Mouse (Mus musculus) ES-E14 (cell line): ENCODE data around the gene Rab3c. TPM values are rescaled to one million over a fixed set of nuclear protein-coding genes. Genes with fewer than 3 reads are reported as not detected.

Experiments used
- DNase-seq: peaks from one replicate; pipeline ENCODE4 v3.0.0-alpha.2; 2013; ENCODE audit warnings: low read depth, low spot score
- H3K27ac ChIP-seq: 2 replicates; pipeline ENCODE4 v1.5.1; 2012; ENCODE audit warnings: low read depth, mild to moderate bottlenecking, low read length, moderate library complexity, mixed read lengths; ENCODE audit not compliant: poor library complexity, insufficient read depth, severe bottlenecking
- H3K36me3 ChIP-seq: 2 replicates; pipeline ENCODE4 v1.6.1; 2012; ENCODE audit warnings: mild to moderate bottlenecking, low read length, moderate library complexity, mixed read lengths; ENCODE audit not compliant: control insufficient read depth, poor library complexity, insufficient read depth, severe bottlenecking
- H3K4me1 ChIP-seq, 2 experiments: fragments of 150-350 bp in 1 of 2; sonication (generic) in 1 of 2; 2 replicates each; pipeline ENCODE4 v1.6.1; 2012; ENCODE audit warnings: low read length in 2 of 2, mild to moderate bottlenecking in 1 of 2, mixed read lengths in 1 of 2; ENCODE audit not compliant: control insufficient read depth in 2 of 2, insufficient read depth in 2 of 2, poor library complexity in 1 of 2
- H3K4me3 ChIP-seq, 2 experiments: fragments of 150-350 bp in 1 of 2; sonication (generic) in 1 of 2; 2 replicates each; pipeline ENCODE4 v1.5.1; 2012; ENCODE audit warnings: low read length in 2 of 2, low read depth in 1 of 2, mild to moderate bottlenecking in 1 of 2, mixed read lengths in 1 of 2; ENCODE audit not compliant: insufficient read depth in 1 of 2, poor library complexity in 1 of 2, severe bottlenecking in 1 of 2
- H3K9ac ChIP-seq: 2 replicates; pipeline ENCODE4 v1.6.1; 2012; ENCODE audit warnings: low read depth, mild to moderate bottlenecking, low read length, mixed read lengths; ENCODE audit not compliant: poor library complexity, insufficient read depth, severe bottlenecking
- H3K9me3 ChIP-seq: fragments of 150-350 bp; sonication (generic); 2 replicates; pipeline ENCODE4 v1.6.1; 2012; ENCODE audit warnings: low read depth, mild to moderate bottlenecking, low read length; ENCODE audit not compliant: control insufficient read depth, insufficient read depth
- CHD2 ChIP-seq: IDR thresholded peaks from 2 replicates; pipeline ENCODE4 v1.6.1; 2014; ENCODE audit warnings: mild to moderate bottlenecking, low read depth, low read length, inconsistent platforms
- HCFC1 ChIP-seq: IDR thresholded peaks from 2 replicates; pipeline ENCODE4 v1.6.1; 2012; ENCODE audit warnings: low read length, inconsistent platforms, borderline replicate concordance; ENCODE audit not compliant: insufficient read depth
- MAFK ChIP-seq: IDR thresholded peaks from 2 replicates; pipeline ENCODE4 v1.6.1; 2014; ENCODE audit warnings: mild to moderate bottlenecking, low read depth, low read length, inconsistent platforms; ENCODE audit not compliant: insufficient read depth
- ZC3H11A ChIP-seq: IDR thresholded peaks from 2 replicates; pipeline ENCODE4 v1.6.1; 2012; ENCODE audit warnings: low read depth, mild to moderate bottlenecking, inconsistent platforms, low read length, borderline replicate concordance
- ZNF384 ChIP-seq: IDR thresholded peaks from 2 replicates; pipeline ENCODE4 v1.6.1; 2012; ENCODE audit warnings: low read depth, low read length, inconsistent platforms
- in situ Hi-C, 2 experiments: fragments of 600-800 bp; cut with MboI; formaldehyde crosslinking; loops; one replicate each; pipeline ENCODE4 v1.15.1; 2025; ENCODE audit warnings: low sequenced_read_pairs in 2 of 2, inconsistent platforms in 1 of 2; ENCODE audit not compliant: unreplicated experiment in 2 of 2
- total RNA-seq: library from RNA; depleted of rRNA; stranded (reverse); fragments of 300-350 nt; gene quantifications from 2 replicates; pipeline ENCODE4 v1.2.3, GENCODE M21; 2012

Rab3c gene
- total RNA-seq, 1 experiment = not detected

DNA sequence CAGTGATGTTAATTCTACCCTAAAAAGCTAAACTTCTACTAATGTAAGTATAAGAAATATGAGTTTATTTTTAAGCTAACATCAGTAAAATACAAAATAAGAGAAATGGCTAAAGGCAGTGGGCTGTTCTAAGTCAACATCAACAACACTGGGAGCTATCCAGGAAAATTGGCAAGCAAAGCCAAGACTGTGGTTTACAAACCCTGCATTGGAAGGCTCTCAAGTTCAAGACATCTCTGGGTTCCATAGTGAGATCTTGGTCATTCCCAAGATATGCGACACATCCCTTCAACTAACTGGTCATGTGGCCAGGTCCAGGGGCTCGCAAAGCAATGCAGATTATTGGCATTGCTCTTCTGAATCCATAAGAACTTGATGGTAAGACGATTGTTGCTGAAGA, 5.3 kb downstream of the Rab3c start:
- H3K4me1 ChIP-seq = no peaks in the 10 kb centered on the region
- no peaks in the 10 kb centered on the region for H3K9me3 ChIP-seq
- DNase-seq = no peak
- TF ChIP-seq ZNF384 (no peak), CHD2 (no peak), ZC3H11A (no peak), MAFK (no peak), HCFC1 (no peak)
- no peaks in the 10 kb centered on the region for H3K36me3 ChIP-seq
- H3K9ac ChIP-seq = no peak overlapping the region
- H3K4me3 ChIP-seq = no peak overlapping the region
- H3K27ac ChIP-seq = no peak overlapping the region
- in situ Hi-C loops = no loop called here

DNA sequence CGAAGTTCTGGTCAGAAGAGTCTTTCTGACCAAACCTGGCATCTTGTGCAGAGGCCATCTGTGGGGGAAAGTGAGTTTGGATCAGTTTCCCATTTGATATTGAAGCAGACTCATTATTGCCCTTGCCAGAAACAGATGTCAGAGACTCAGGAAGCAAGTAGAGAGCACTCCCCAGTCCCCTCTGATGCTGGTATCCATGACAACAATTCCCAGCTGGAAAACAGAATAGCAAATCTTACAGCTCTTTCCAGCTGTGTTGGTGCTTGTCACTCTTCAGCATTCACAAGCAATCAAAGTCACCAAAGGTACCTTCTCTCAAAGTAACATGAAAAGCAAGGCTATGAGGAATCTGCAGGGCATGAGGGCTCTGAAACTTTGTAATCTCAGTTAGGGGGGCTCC, 20.1 kb downstream of the Rab3c start:
- in situ Hi-C loops = no loop called here
- Histone ChIP-seq H3K4me3 (no peak overlapping the region), H3K9me3 (no peaks in the 10 kb centered on the region), H3K4me1 (no peaks in the 10 kb centered on the region), H3K36me3 (no peaks in the 10 kb centered on the region), H3K27ac (no peak overlapping the region), H3K9ac (no peak overlapping the region)
- DNase-seq = no peak
- TF ChIP-seq ZC3H11A (no peak), ZNF384 (no peak), CHD2 (no peak), MAFK (no peak), HCFC1 (no peak)

DNA sequence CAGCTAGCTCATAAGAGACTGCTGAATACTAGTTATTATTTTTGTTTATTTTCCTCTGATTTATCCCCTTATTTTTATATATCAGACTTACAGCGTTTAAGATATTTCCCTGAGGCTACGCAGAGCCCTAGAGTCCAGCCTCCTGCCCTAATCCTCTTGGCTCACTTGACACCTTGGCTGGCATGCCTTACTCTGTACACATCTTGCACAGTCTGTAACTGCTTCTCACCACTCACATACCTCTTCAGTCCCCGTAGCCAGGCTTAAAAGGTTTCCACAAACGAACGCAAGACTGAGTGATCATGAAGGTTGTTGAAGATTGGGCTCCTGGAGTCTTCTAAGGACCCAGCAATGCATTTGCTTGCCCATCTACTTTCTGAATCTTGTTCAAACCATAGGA, 29.3 kb downstream of the Rab3c start:
- H3K9me3 ChIP-seq = no peaks in the 10 kb centered on the region
- H3K27ac ChIP-seq = no peak overlapping the region
- DNase-seq = no peak
- no peaks in the 10 kb centered on the region for H3K36me3 ChIP-seq
- in situ Hi-C loops = no loop called here
- H3K4me3 ChIP-seq = no peak overlapping the region
- H3K9ac ChIP-seq = no peak overlapping the region
- no peaks in the 10 kb centered on the region for H3K4me1 ChIP-seq
- TF ChIP-seq ZC3H11A (no peak), CHD2 (no peak), HCFC1 (no peak), ZNF384 (no peak), MAFK (no peak)

DNA sequence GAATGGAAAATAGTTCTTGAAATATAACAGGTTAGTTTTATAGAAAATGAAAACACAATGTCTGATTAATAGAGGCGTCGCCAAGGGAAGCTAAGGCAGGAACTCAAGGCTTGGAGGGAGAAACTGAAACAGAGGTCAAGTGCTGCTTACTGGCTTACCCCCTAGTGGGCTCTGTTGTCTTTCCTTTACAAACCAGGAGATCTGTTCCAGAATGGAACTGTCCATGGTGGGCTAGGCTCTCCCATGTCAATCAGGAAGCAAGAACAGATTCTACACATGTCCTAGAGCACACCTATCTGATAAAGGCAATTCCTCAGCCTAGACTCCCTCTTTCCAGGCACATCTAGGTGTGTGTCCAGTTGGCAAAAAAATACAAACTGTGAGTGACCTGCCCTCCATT, 32.3 kb downstream of the Rab3c start:
- no peak overlapping the region for H3K9ac ChIP-seq
- H3K9me3 ChIP-seq = no peaks in the 10 kb centered on the region
- TF ChIP-seq CHD2 (no peak), ZNF384 (no peak), MAFK (no peak), HCFC1 (no peak), ZC3H11A (no peak)
- H3K4me1 ChIP-seq = no peaks in the 10 kb centered on the region
- in situ Hi-C loops = no loop called here
- H3K4me3 ChIP-seq = no peak overlapping the region
- DNase-seq = peak; percentile 51
- no peak overlapping the region for H3K27ac ChIP-seq
- no peaks in the 10 kb centered on the region for H3K36me3 ChIP-seq

DNA sequence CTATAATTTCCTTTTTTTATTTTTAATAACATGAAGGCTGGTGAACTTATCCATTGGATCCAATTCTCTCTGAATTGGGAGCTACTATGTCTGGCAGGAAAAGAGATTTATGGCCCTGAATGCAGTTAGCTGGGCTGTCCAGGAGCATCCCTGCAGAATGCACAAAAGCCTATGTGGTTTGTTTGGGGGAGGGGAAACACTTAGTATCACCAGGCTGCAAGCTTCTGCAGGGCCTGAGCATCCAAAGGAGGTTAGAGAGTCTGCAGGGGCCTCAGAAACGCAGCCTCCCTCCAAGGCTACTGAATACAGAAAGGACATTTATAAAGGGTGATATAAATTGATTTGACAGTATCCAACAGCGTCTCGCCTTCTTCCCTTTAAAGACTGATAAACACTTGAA, 41.8 kb downstream of the Rab3c start:
- H3K9me3 ChIP-seq = no peaks in the 10 kb centered on the region
- H3K9ac ChIP-seq = no peak overlapping the region
- no peaks in the 10 kb centered on the region for H3K36me3 ChIP-seq
- no peak overlapping the region for H3K27ac ChIP-seq
- no peak overlapping the region for H3K4me3 ChIP-seq
- TF ChIP-seq ZNF384 (no peak), HCFC1 (no peak), CHD2 (no peak), MAFK (no peak), ZC3H11A (no peak)
- H3K4me1 ChIP-seq = no peaks in the 10 kb centered on the region
- no peak for DNase-seq
- in situ Hi-C loops = no loop called here
